Mouse (Mus musculus) neural tube, embryonic 13.5 days (tissue): ENCODE measurements around the gene Cfap43. TPM values are rescaled to one million over a fixed set of nuclear protein-coding genes. Genes with fewer than 3 reads are reported as not detected.
A peak's percentile ranks its signal among the peaks of the same experiment; 100 is the strongest.

ENCODE experiments used
- ATAC-seq: fragments of 200-750 bp; cut with Nextera tagmentation; 2 replicates; pipeline ENCODE4 v1.8.0; 2017; ENCODE audit warnings: low read depth, mild to moderate bottlenecking, moderate TSS enrichment, moderate library complexity
- H3K27ac ChIP-seq: fragments of 300-500 bp; sonication (generic); replicated peaks from 2 replicates; pipeline ENCODE4 v1.5.1; 2015; ENCODE audit warnings: moderate library complexity, mild to moderate bottlenecking, inconsistent platforms
- H3K27me3 ChIP-seq: fragments of 300-500 bp; sonication (generic); 2 replicates; pipeline ENCODE4 v1.6.1; 2015; ENCODE audit warnings: mild to moderate bottlenecking, inconsistent platforms
- H3K36me3 ChIP-seq: fragments of 300-500 bp; sonication (generic); 2 replicates; pipeline ENCODE4 v1.6.1; 2015; ENCODE audit warnings: mild to moderate bottlenecking, inconsistent platforms
- H3K4me1 ChIP-seq: fragments of 300-500 bp; sonication (generic); replicated peaks from 2 replicates; pipeline ENCODE4 v1.6.1; 2015; ENCODE audit warnings: inconsistent platforms
- H3K4me2 ChIP-seq: fragments of 300-500 bp; sonication (generic); 2 replicates; pipeline ENCODE4 v1.6.1; 2015; ENCODE audit warnings: inconsistent platforms, mild to moderate bottlenecking, moderate library complexity
- H3K4me3 ChIP-seq: fragments of 300-500 bp; sonication (generic); 2 replicates; pipeline ENCODE4 v1.5.1; 2015; ENCODE audit warnings: mild to moderate bottlenecking, inconsistent platforms
- H3K9ac ChIP-seq: fragments of 300-500 bp; sonication (generic); 2 replicates; pipeline ENCODE4 v1.6.1; 2015; ENCODE audit warnings: moderate library complexity, mild to moderate bottlenecking, inconsistent platforms
- H3K9me3 ChIP-seq: fragments of 300-500 bp; sonication (generic); 2 replicates; pipeline ENCODE4 v1.6.1; 2016; ENCODE audit warnings: inconsistent platforms
- whole genome bisulfite sequencing: fragments of 180-500 bp; shearing (Covaris S2); methylation state at CpG from one replicate; pipeline ENCODE4 v1.1.7; 2015; 5-methylcytosine and 5-hydroxymethylcytosine counted together
- polyA plus RNA-seq: library from polyadenylated mRNA; unstranded; fragments of >200 nt; fragmentation: Nextera tagmentation; extraction: Ambion mirVana; gene quantifications from 2 replicates; pipeline ENCODE4 v1.2.1, GENCODE M21; 2015

The Cfap43 gene
- polyA plus RNA-seq, 1 experiment from 2014 or later, result 0.28 TPM

- Histone ChIP-seq H3K9ac (no peak overlapping the region; the same call in 1 of the 2 replicates), H3K27ac (peak overlapping the region; percentile 97; the same call in 1 of the 2 replicates), H3K4me2 (no peak overlapping the region), H3K36me3 (no peaks in the 10 kb centered on the region), H3K9me3 (no peaks in the 10 kb centered on the region), H3K4me3 (no peak overlapping the region), H3K4me1 (peaks cover 30% of the 10 kb centered on the region), H3K27me3 (no peaks in the 10 kb centered on the region)
- WGBS, result 87% methylated on average over 4 of the region's 4 CpGs
- ATAC-seq, result no peak
Measured at GRCm38 (mm10) chr19:47910751-47911150, 8.3 kb downstream of the Cfap43 start.

- Histone ChIP-seq H3K4me3 (no peak overlapping the region), H3K36me3 (no peaks in the 10 kb centered on the region), H3K4me2 (peak overlapping the region; percentile 59), H3K27ac (peak overlapping the region; percentile 97), H3K9ac (peak overlapping the region; percentile 87), H3K9me3 (no peaks in the 10 kb centered on the region), H3K4me1 (peaks cover 35% of the 10 kb centered on the region), H3K27me3 (no peaks in the 10 kb centered on the region)
- WGBS, result 36% methylated on average over 4 of the region's 4 CpGs
- peak; percentile 16; the same call in 1 of the 2 replicates for ATAC-seq
Measured at GRCm38 (mm10) chr19:47910117-47910618, 8.9 kb downstream of the Cfap43 start.

- peak; percentile 89 for ATAC-seq
- Histone ChIP-seq H3K9ac (peak overlapping the region; percentile 87), H3K27ac (peak overlapping the region; percentile 97), H3K27me3 (no peaks in the 10 kb centered on the region), H3K36me3 (no peaks in the 10 kb centered on the region), H3K9me3 (no peaks in the 10 kb centered on the region), H3K4me2 (peak overlapping the region; percentile 59), H3K4me1 (peaks cover 41% of the 10 kb centered on the region), H3K4me3 (peak overlapping the region; percentile 35)
- under 1% methylated on average over 10 of the region's 10 CpGs for WGBS
Measured at GRCm38 (mm10) chr19:47909387-47910116, 9.5 kb downstream of the Cfap43 start.

GRCm38 (mm10) chr19:47908961-47909371, 10.1 kb downstream of the Cfap43 start:
- H3K9ac ChIP-seq, result peak overlapping the region; percentile 87
- no peaks in the 10 kb centered on the region for H3K27me3 ChIP-seq
- no peaks in the 10 kb centered on the region for H3K36me3 ChIP-seq
- H3K4me3 ChIP-seq, result 0 out of 2 replicates have a peak overlapping the region, but pooled peaks have one; percentile 35
- H3K27ac ChIP-seq, result peak overlapping the region; percentile 97
- H3K4me2 ChIP-seq, result peak overlapping the region; percentile 59
- ATAC-seq, result peak; percentile 44
- peaks cover 42% of the 10 kb centered on the region for H3K4me1 ChIP-seq
- no peaks in the 10 kb centered on the region for H3K9me3 ChIP-seq
- 29% methylated on average over 6 of the region's 6 CpGs for WGBS

GRCm38 (mm10) chr19:47907596-47907995, 11.5 kb downstream of the Cfap43 start:
- ATAC-seq, result no peak
- Histone ChIP-seq H3K4me2 (no peak overlapping the region), H3K4me3 (no peak overlapping the region), H3K27ac (no peak overlapping the region), H3K9ac (no peak overlapping the region), H3K9me3 (no peaks in the 10 kb centered on the region), H3K27me3 (no peaks in the 10 kb centered on the region), H3K4me1 (peaks cover 56% of the 10 kb centered on the region), H3K36me3 (no peaks in the 10 kb centered on the region)
- 97% methylated on average over 9 of the region's 9 CpGs for whole genome bisulfite sequencing

- Histone ChIP-seq H3K27ac (no peak overlapping the region), H3K9ac (no peak overlapping the region), H3K9me3 (no peaks in the 10 kb centered on the region), H3K4me2 (no peak overlapping the region), H3K36me3 (no peaks in the 10 kb centered on the region), H3K27me3 (no peaks in the 10 kb centered on the region), H3K4me3 (no peak overlapping the region), H3K4me1 (peaks cover 56% of the 10 kb centered on the region)
- WGBS, result 93% methylated on average over 5 of the region's 5 CpGs
- no peak for ATAC-seq
Measured at GRCm38 (mm10) chr19:47905603-47906002, 13.5 kb downstream of the Cfap43 start.

GRCm38 (mm10) chr19:47905081-47905480, 14.0 kb downstream of the Cfap43 start:
- ATAC-seq, result no peak
- Histone ChIP-seq H3K27ac (no peak overlapping the region), H3K27me3 (no peaks in the 10 kb centered on the region), H3K9me3 (no peaks in the 10 kb centered on the region), H3K4me3 (no peak overlapping the region), H3K4me2 (no peak overlapping the region), H3K4me1 (peaks cover 51% of the 10 kb centered on the region), H3K9ac (no peak overlapping the region), H3K36me3 (no peaks in the 10 kb centered on the region)
- 86% methylated on average over 4 of the region's 4 CpGs for WGBS

- Histone ChIP-seq H3K9me3 (no peaks in the 10 kb centered on the region), H3K36me3 (no peaks in the 10 kb centered on the region), H3K9ac (no peak overlapping the region), H3K4me2 (no peak overlapping the region), H3K27ac (no peak overlapping the region), H3K4me1 (peaks cover 37% of the 10 kb centered on the region), H3K27me3 (no peaks in the 10 kb centered on the region), H3K4me3 (no peak overlapping the region)
- 52% methylated on average over 4 of the region's 4 CpGs for WGBS
- peak; percentile 48; the same call in 1 of the 2 replicates for ATAC-seq
Measured at GRCm38 (mm10) chr19:47903679-47904078, 15.4 kb downstream of the Cfap43 start.

- Histone ChIP-seq H3K36me3 (peaks cover 5% of the 10 kb centered on the region), H3K9ac (no peak overlapping the region), H3K4me2 (no peak overlapping the region), H3K27ac (peak overlapping the region; percentile 23; the same call in 1 of the 2 replicates), H3K4me3 (no peak overlapping the region), H3K27me3 (no peaks in the 10 kb centered on the region), H3K9me3 (no peaks in the 10 kb centered on the region), H3K4me1 (peaks cover 33% of the 10 kb centered on the region)
- ATAC-seq, result no peak
- WGBS, result 74% methylated on average over 13 of the region's 13 CpGs
Measured at GRCm38 (mm10) chr19:47902316-47903201, 16.5 kb downstream of the Cfap43 start.

- WGBS, result 83% methylated on average over 10 of the region's 10 CpGs
- Histone ChIP-seq H3K36me3 (peaks cover 25% of the 10 kb centered on the region), H3K4me2 (no peak overlapping the region), H3K27me3 (no peaks in the 10 kb centered on the region), H3K27ac (no peak overlapping the region), H3K9me3 (no peaks in the 10 kb centered on the region), H3K9ac (no peak overlapping the region), H3K4me3 (no peak overlapping the region), H3K4me1 (peaks cover 31% of the 10 kb centered on the region)
- ATAC-seq, result no peak
Measured at GRCm38 (mm10) chr19:47900558-47900957, 18.5 kb downstream of the Cfap43 start.

- no peak for ATAC-seq
- peaks cover 30% of the 10 kb centered on the region for H3K36me3 ChIP-seq
- WGBS, result 69% methylated on average over 6 of the region's 6 CpGs
- H3K9me3 ChIP-seq, result no peaks in the 10 kb centered on the region
- no peaks in the 10 kb centered on the region for H3K27me3 ChIP-seq
- no peak overlapping the region for H3K4me2 ChIP-seq
- H3K4me1 ChIP-seq, result peaks cover 25% of the 10 kb centered on the region
- no peak overlapping the region for H3K4me3 ChIP-seq
- no peak overlapping the region for H3K27ac ChIP-seq
- no peak overlapping the region for H3K9ac ChIP-seq
Measured at GRCm38 (mm10) chr19:47900012-47900411, 19.1 kb downstream of the Cfap43 start.
